16 mouse cellular contexts compared by ENCODE assay signal in genomic region chr12:99917800-99918427, GRCm38 (mm10). TPM values are rescaled to one million over a fixed set of nuclear protein-coding genes. Genes with fewer than 3 reads are reported as not detected.
DNase-seq lines count a peak whose midpoint lies in the region; ATAC-seq and TF ChIP-seq lines count a peak whose summit lies in the region.
"Had no signal": no experiment of that assay in that cellular context is flagged by ENCODE, and none has a peak within 500 bp of the region (broad histone marks: within the 10 kb centered on the region; RNA-seq: fewer than 3 reads in every experiment).

No protein-coding gene starts in this region.

- TF ChIP-seq CTCF in left cerebral cortex, adult 2 months (IDR thresholded peaks at IDR 0.05), result no peak

- intact Hi-C loops in heart, postnatal 36 days (cut with DNase I), result no loop called here
- intact Hi-C loops in left cerebral cortex, adult 2 months (cut with DNase I), result no loop called here

- no peaks in the 10 kb centered on the region for H3K9me3 ChIP-seq in heart, embryonic 16.5 days (replicated peaks; ENCODE audit: control insufficient read depth, low read length)
- no peaks in the 10 kb centered on the region for H3K9me3 ChIP-seq in forebrain, embryonic 11.5 days (ENCODE audit: control insufficient read depth, low read length)
- H3K9me3 ChIP-seq in forebrain, embryonic 12.5 days, result no peaks in the 10 kb centered on the region
- H3K9me3 ChIP-seq: limb, embryonic 12.5 days had no signal

- H3K27me3 ChIP-seq in heart, embryonic 16.5 days (ENCODE audit: control insufficient read depth, insufficient read depth, low read length), result no peaks in the 10 kb centered on the region
- H3K27me3 ChIP-seq in forebrain, embryonic 11.5 days (ENCODE audit: control insufficient read depth, insufficient read depth, low read length), result no peaks in the 10 kb centered on the region
- no peaks in the 10 kb centered on the region for H3K27me3 ChIP-seq in forebrain, embryonic 12.5 days
- H3K27me3 ChIP-seq: CH12.LX; limb, embryonic 12.5 days had no signal

- H3K4me1 ChIP-seq in heart, embryonic 16.5 days (ENCODE audit: control insufficient read depth, insufficient read depth, low read length), result peaks cover 10% of the 10 kb centered on the region
- H3K4me1 ChIP-seq in forebrain, embryonic 11.5 days (replicated peaks; ENCODE audit: control insufficient read depth, insufficient read depth, low read length), result peaks cover 3% of the 10 kb centered on the region; the same call in 1 of the 2 replicates
- peaks cover 2% of the 10 kb centered on the region for H3K4me1 ChIP-seq in forebrain, embryonic 12.5 days
- H3K4me1 ChIP-seq: limb, embryonic 12.5 days had no signal

- H3K4me3 ChIP-seq in heart, embryonic 16.5 days (ENCODE audit: low read length), result no peak overlapping the region
- H3K4me3 ChIP-seq in left cerebral cortex, adult 2 months, result no peak overlapping the region
- H3K4me3 ChIP-seq in forebrain, embryonic 11.5 days (ENCODE audit: low read depth, low read length), result no peak overlapping the region
- H3K4me3 ChIP-seq in forebrain, embryonic 12.5 days (replicated peaks), result no peak overlapping the region
- H3K4me3 ChIP-seq: limb, embryonic 12.5 days had no signal

- H3K27ac ChIP-seq in heart, embryonic 16.5 days (ENCODE audit: low read length), result peak overlapping the region; percentile 4; the same call in 1 of the 2 replicates
- peak overlapping the region; percentile 45 for H3K27ac ChIP-seq in left cerebral cortex, adult 2 months
- H3K27ac ChIP-seq in forebrain, embryonic 11.5 days (ENCODE audit: low read depth, low read length), result no peak overlapping the region
- no peak overlapping the region for H3K27ac ChIP-seq in forebrain, embryonic 12.5 days
- H3K27ac ChIP-seq: limb, embryonic 12.5 days; stomach, postnatal 0 days had no signal

- ATAC-seq in heart, embryonic 16.5 days (replicated peaks; ENCODE audit: extremely low read depth, insufficient read depth, low FRiP score), result peak; percentile 69; the same call in 1 of the 2 replicates
- no peak for ATAC-seq in forebrain, embryonic 11.5 days (replicated peaks; ENCODE audit: low FRiP score)
- no peak for ATAC-seq in forebrain, embryonic 12.5 days (ENCODE audit: low FRiP score)
- ATAC-seq: hindbrain, embryonic 16.5 days; liver, postnatal 0 days had no signal

- 42% methylated on average over 15 of the region's 15 CpGs for WGBS in heart, embryonic 16.5 days
- 91% methylated on average over 15 of the region's 15 CpGs for WGBS in forebrain, embryonic 11.5 days
- WGBS in forebrain, embryonic 12.5 days, result 88% methylated on average over 15 of the region's 15 CpGs

- peak overlapping the region; percentile 1; the same call in 1 of the 2 replicates for H3K4me2 ChIP-seq in heart, embryonic 16.5 days (ENCODE audit: low read depth, low read length)
- H3K4me2 ChIP-seq in forebrain, embryonic 11.5 days (ENCODE audit: low read depth, low read length, severe bottlenecking), result no peak overlapping the region
- no peak overlapping the region for H3K4me2 ChIP-seq in forebrain, embryonic 12.5 days
- H3K4me2 ChIP-seq: limb, embryonic 12.5 days had no signal

- no peak overlapping the region for H3K9ac ChIP-seq in heart, embryonic 16.5 days (ENCODE audit: low read length)
- no peak overlapping the region for H3K9ac ChIP-seq in forebrain, embryonic 11.5 days (ENCODE audit: low read length)
- H3K9ac ChIP-seq in forebrain, embryonic 12.5 days, result no peak overlapping the region
- H3K9ac ChIP-seq: limb, embryonic 12.5 days; liver, postnatal 0 days had no signal

- no peak for DNase-seq in heart, postnatal 36 days
- DNase-seq in MN1 (ENCODE audit: low spot score), result peak; percentile 46
- DNase-seq in adrenal gland, adult 2 months, result peak; percentile 56
- DNase-seq in left cerebral cortex, adult 2 months (ENCODE audit: extremely low spot score in 1 of 2, low spot score in 2 of 2), result peak; percentile 47 to 48
- no peak for DNase-seq in forebrain, embryonic 11.5 days (ENCODE audit: low spot score)
- DNase-seq: cerebellum, adult 9-11 months; gastrocnemius, postnatal 25 days; kidney, adult 2 months; liver, postnatal 0 days; spleen, adult 18-20 months had no signal

- H3K36me3 ChIP-seq in heart, embryonic 16.5 days (ENCODE audit: control insufficient read depth, insufficient read depth), result peaks cover 21% of the 10 kb centered on the region
- no peaks in the 10 kb centered on the region; the same call in none of the 2 replicates for H3K36me3 ChIP-seq in forebrain, embryonic 11.5 days (ENCODE audit: control insufficient read depth, insufficient read depth, low read length)
- peaks cover 68% of the 10 kb centered on the region for H3K36me3 ChIP-seq in forebrain, embryonic 12.5 days (replicated peaks)

RNA-seq across cellular contexts. Expression of gene Tdp1, which starts 33.6 kb away (rescaled TPM):
- polyA plus RNA-seq in heart, embryonic 16.5 days (2015; fragmentation: Nextera tagmentation; extraction: Ambion mirVana), result 27.4 and 30.5 TPM in 2 replicates
- 10 to 100 TPM in 1 of 2 experiments, 1 to 10 TPM in 1; 8.6 to 10.1 TPM for total RNA-seq in heart, postnatal 36 days (2021)
- 10 to 100 TPM; 13.1 to 16.7 TPM for total RNA-seq in adrenal gland, adult 2 months (2021)
- 4.8 and 5.1 TPM in 2 replicates for polyA plus RNA-seq in adrenal gland, adult 2 months (2012; rRNA removed)
- 10 to 100 TPM; 24.6 to 26.4 TPM for total RNA-seq in left cerebral cortex, adult 2 months (2021)
- 95.1 and 96.5 TPM in 2 replicates for polyA plus RNA-seq in forebrain, embryonic 11.5 days (2014; fragmentation: Nextera tagmentation; extraction: Ambion mirVana)
- 84.9 and 88.4 TPM in 2 replicates for polyA plus RNA-seq in forebrain, embryonic 12.5 days (2016; fragmentation: Nextera tagmentation; extraction: Ambion mirVana)

RNA-seq across cellular contexts. Expression of gene Efcab11, which starts 33.7 kb away (rescaled TPM):
- 8.8 and 9.7 TPM in 2 replicates for polyA plus RNA-seq in heart, embryonic 16.5 days (2015; fragmentation: Nextera tagmentation; extraction: Ambion mirVana)
- not detected for total RNA-seq in heart, postnatal 36 days (2021)
- total RNA-seq in adrenal gland, adult 2 months (2021), result 1 to 10 TPM in 1 of 2 experiments, under 1 TPM in 1; 0.86 to 1.3 TPM
- 0.06 and 0.17 TPM in 2 replicates for polyA plus RNA-seq in adrenal gland, adult 2 months (2012; rRNA removed)
- total RNA-seq in left cerebral cortex, adult 2 months (2021), result under 1 TPM; 0.26 to 0.34 TPM
- 25.9 and 26.6 TPM in 2 replicates for polyA plus RNA-seq in forebrain, embryonic 11.5 days (2014; fragmentation: Nextera tagmentation; extraction: Ambion mirVana)
- 21.7 and 25.2 TPM in 2 replicates for polyA plus RNA-seq in forebrain, embryonic 12.5 days (2016; fragmentation: Nextera tagmentation; extraction: Ambion mirVana)
- total RNA-seq: gastrocnemius, postnatal 25 days had no signal

RNA-seq across cellular contexts. Expression of gene Kcnk13, which starts 46.4 kb away (rescaled TPM):
- 0.22 and 0.36 TPM in 2 replicates for polyA plus RNA-seq in heart, embryonic 16.5 days (2015; fragmentation: Nextera tagmentation; extraction: Ambion mirVana)
- total RNA-seq in heart, postnatal 36 days (2021), result under 1 TPM; 0.36 to 0.38 TPM
- total RNA-seq in adrenal gland, adult 2 months (2021), result under 1 TPM; 0.69 to 0.93 TPM
- 0.42 and 0.47 TPM in 2 replicates for polyA plus RNA-seq in adrenal gland, adult 2 months (2012; rRNA removed)
- 10 to 100 TPM in 1 of 2 experiments, 1 to 10 TPM in 1; 6.8 to 10.4 TPM for total RNA-seq in left cerebral cortex, adult 2 months (2021)
- polyA plus RNA-seq in forebrain, embryonic 11.5 days (2014; fragmentation: Nextera tagmentation; extraction: Ambion mirVana), result 0.33 and 0.79 TPM in 2 replicates
- polyA plus RNA-seq in forebrain, embryonic 12.5 days (2016; fragmentation: Nextera tagmentation; extraction: Ambion mirVana), result 0.31 and 0.42 TPM in 2 replicates

Comparison
In these comparisons a context has a peak if more than half of its experiments do, and no peak if none do; other contexts are left out.
1. H3K27ac ChIP-seq: peak in heart, embryonic 16.5 days (single experiment) and left cerebral cortex, adult 2 months (single experiment); none in forebrain, embryonic 11.5 days (single experiment) and forebrain, embryonic 12.5 days (single experiment).
2. DNase-seq: peak in MN1 (single experiment), adrenal gland, adult 2 months (single experiment) and left cerebral cortex, adult 2 months (2 of 2); none in heart, postnatal 36 days (0 of 2) and forebrain, embryonic 11.5 days (single experiment).